Mouse (Mus musculus): Measurements from ENCODE around the gene Phlda1. TPM values are rescaled to one million over a fixed set of nuclear protein-coding genes. Genes with fewer than 3 reads are reported as not detected.

Gene Phlda1
- total RNA-seq, 4 experiments from 2014 or later: 24.1 to 31.4 (median 25.1) TPM

- DNase-seq (ENCODE audit: low spot score in 2 of 2): peak in 1 of 2 experiments; percentile 70
These were observed 21.0 kb downstream of the Phlda1 start for GRCm38 (mm10) chr10:111527057-111527456.

- no peak for DNase-seq (ENCODE audit: low spot score in 2 of 2)
These were observed 21.5 kb downstream of the Phlda1 start for GRCm38 (mm10) chr10:111527613-111528012.

- DNase-seq (ENCODE audit: low spot score in 2 of 2): no peak
These were observed 22.2 kb downstream of the Phlda1 start for GRCm38 (mm10) chr10:111528283-111528682.

- DNase-seq (ENCODE audit: low spot score in 2 of 2): no peak
These were observed 24.3 kb downstream of the Phlda1 start for GRCm38 (mm10) chr10:111530398-111530797.

GRCm38 (mm10) chr10:111534691-111535090 is 28.6 kb downstream of the Phlda1 start:
- no peak for DNase-seq (ENCODE audit: low spot score in 2 of 2)

GRCm38 (mm10) chr10:111537410-111537809 is 31.3 kb downstream of the Phlda1 start:
- no peak for DNase-seq (ENCODE audit: low spot score in 2 of 2)

GRCm38 (mm10) chr10:111539724-111540324 is 33.7 kb downstream of the Phlda1 start:
- peak; percentile 30 to 78 for DNase-seq (ENCODE audit: low spot score in 2 of 2)

GRCm38 (mm10) chr10:111540678-111541077 is 34.6 kb downstream of the Phlda1 start:
- DNase-seq (ENCODE audit: low spot score in 2 of 2): no peak

GRCm38 (mm10) chr10:111543106-111543505 is 37.0 kb downstream of the Phlda1 start:
- DNase-seq (ENCODE audit: low spot score in 2 of 2): no peak

GRCm38 (mm10) chr10:111543781-111544260 is 37.7 kb downstream of the Phlda1 start:
- DNase-seq (ENCODE audit: low spot score in 2 of 2): no peak

GRCm38 (mm10) chr10:111544311-111544710 is 38.2 kb downstream of the Phlda1 start:
- no peak for DNase-seq (ENCODE audit: low spot score in 2 of 2)

GRCm38 (mm10) chr10:111545648-111546047 is 39.6 kb downstream of the Phlda1 start:
- DNase-seq (ENCODE audit: low spot score in 2 of 2): no peak

GRCm38 (mm10) chr10:111547881-111548372 is 41.8 kb downstream of the Phlda1 start:
- peak; percentile 20 to 68 for DNase-seq (ENCODE audit: low spot score in 2 of 2)

GRCm38 (mm10) chr10:111550075-111550695 is 44.1 kb downstream of the Phlda1 start:
- no peak for DNase-seq (ENCODE audit: low spot score in 2 of 2)

- no peak for DNase-seq (ENCODE audit: low spot score in 2 of 2)
These were observed 47.6 kb downstream of the Phlda1 start for GRCm38 (mm10) chr10:111553695-111554094.

GRCm38 (mm10) chr10:111554651-111555050 is 48.6 kb downstream of the Phlda1 start:
- DNase-seq (ENCODE audit: low spot score in 2 of 2): no peak

- DNase-seq (ENCODE audit: low spot score in 2 of 2): no peak
These were observed 52.1 kb downstream of the Phlda1 start for GRCm38 (mm10) chr10:111558211-111558610.

Other genes with a start within 250 kb of the Phlda1 start
- gene Bbs10, start 207.6 kb upstream of the Phlda1 start, total RNA-seq (2022): 1 to 10 TPM; 5.5 to 6.5 (median 5.7) TPM
- gene Nap1l1, start 33.1 kb upstream of the Phlda1 start, total RNA-seq (2022): 100 to 1,000 TPM; 212 to 237 (median 222) TPM